Mouse (Mus musculus): Measurements from ENCODE around the gene Dusp15.

Dusp15 gene

DNA sequence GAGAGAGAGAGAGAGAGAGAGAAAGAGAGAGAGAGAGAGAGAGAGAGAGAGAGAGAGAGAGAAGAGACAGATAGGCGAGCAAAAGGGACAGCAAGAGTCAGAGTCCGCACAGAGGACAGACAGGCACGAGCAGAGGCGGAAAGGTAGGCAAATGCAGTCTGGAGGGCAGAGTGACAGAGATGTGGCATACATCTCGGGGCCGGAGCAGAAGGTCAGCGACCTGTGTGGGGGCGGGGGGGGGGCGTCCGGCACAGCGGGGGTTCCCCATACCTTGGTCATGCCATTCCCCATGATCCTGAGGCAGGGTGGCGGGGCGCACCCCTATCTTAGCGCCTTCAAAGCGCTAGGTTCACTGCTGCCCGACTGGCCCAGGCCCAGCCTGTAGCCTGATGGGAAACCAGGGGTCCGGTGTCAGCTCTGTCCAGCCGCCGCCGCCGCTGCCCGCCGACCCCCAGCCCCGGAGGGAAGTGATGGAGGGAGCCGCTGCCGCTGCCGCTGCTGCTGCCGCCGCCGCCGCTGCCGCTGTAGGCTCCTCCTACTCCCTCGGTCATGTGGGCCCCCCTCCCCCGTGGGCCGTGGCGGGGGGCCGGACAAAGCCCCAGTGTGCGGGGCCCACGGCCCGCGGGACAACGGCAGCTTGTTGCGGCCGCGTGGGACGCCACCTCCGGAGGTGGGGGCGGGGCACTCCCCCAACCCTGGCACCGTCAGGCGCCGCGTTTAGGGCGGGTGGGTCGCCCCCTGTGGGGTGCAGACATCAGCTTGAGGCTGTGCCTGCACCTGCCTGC, at the start of gene Dusp15:
TSS of gene Dusp15 (minus strand) at position 634 of the 785 bp plus-strand sequence.
- no peak for DNase-seq (ENCODE audit: low read depth)

DNA sequence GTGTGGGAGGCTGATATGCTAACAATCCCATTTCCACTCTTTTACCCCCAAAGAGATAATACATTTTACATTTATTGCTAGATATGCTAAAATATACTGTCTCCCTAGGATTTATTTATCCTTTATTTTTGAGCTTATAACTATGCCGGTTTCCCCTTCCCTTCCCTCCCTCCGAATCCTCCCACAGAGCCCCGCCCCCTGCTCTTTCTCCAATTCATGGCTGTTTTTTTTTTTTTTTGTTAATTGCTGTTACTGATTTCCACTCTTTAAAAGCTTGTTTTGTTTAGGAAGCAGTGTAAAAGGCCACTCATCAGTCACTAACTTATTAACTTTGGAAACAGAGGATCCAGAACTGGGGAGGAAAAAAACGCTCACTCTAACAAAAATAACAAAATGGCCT, 45.5 kb upstream of the Dusp15 start:
- DNase-seq (ENCODE audit: low read depth): no peak

DNA sequence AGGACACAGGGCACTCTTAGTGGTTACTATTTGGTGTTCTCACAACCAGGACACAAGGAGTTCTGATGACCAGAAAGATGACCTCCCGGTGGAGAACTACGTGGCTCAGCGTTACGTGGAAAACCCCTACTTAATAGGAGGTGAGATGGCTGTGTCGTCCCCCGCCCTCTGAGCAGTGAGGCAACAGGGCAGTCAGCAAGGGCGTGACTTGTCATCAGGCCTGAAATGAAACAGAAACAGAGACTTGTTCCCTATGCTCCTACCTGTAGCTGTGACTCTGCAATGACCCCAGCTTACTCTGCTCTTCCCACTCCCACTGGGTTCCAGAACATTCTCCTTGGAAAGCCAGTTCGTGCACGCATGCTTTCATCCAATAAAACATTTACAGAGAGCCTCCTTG, 40.0 kb upstream of the Dusp15 start:
- DNase-seq (ENCODE audit: low read depth): no peak

DNA sequence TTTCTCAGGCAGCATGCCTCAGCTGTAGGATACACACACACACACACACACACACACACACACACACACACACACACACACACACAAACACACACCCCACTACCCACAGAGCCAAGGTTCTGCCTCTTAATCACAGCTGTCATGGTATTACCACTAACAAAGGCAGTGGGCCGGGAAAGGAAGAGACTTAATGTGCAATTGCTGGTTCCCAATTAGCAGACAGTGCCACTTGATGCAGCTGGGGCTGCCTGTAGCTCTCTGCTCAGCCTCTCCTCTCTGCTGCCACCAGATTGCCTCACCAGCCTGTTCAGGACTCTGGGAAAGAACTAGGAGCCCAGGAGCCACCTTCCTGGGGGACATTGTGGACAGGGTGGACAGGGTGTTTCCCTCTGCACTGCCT, 34.1 kb upstream of the Dusp15 start:
- DNase-seq (ENCODE audit: low read depth): no peak

DNA sequence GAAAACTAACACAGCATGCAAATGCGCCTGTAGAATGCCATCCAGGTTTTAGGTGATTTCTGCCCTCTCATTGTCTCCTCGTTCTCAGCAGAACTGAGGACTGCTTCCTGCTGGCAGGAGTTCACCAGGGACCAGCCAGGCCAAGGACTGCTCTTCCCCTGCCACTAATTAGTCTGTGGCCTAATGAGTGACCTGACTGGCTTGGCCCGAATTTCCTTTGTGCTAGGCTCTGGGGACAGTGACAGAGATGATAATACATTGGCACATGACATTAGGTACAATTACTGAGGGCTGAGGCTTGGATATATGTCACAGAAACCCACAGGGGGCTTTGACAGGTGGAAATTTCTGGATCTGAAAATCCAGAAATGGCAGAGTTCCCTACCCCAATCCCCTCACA, 25.5 kb upstream of the Dusp15 start:
- DNase-seq (ENCODE audit: low read depth): no peak

DNA sequence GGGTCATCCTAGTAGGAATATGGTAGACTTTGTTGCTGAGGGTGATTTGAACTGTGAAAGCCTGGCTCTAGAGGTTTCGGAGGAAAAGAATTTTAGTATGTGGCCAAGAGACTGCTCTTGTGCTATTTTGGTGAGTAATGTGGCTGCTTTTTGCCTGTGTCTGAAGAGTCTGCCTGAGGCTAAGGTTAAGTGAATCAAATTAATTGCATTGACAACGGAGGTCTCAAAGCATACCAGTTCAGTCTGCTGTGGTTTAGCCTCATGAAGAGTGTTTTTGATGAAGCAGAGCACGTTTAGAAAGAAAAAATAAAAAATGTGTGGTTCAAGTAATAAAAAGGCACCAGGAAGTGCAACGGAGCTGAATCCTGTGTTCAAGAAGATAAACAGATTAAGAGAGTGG, 14.1 kb upstream of the Dusp15 start:
- no peak for DNase-seq (ENCODE audit: low read depth)

DNA sequence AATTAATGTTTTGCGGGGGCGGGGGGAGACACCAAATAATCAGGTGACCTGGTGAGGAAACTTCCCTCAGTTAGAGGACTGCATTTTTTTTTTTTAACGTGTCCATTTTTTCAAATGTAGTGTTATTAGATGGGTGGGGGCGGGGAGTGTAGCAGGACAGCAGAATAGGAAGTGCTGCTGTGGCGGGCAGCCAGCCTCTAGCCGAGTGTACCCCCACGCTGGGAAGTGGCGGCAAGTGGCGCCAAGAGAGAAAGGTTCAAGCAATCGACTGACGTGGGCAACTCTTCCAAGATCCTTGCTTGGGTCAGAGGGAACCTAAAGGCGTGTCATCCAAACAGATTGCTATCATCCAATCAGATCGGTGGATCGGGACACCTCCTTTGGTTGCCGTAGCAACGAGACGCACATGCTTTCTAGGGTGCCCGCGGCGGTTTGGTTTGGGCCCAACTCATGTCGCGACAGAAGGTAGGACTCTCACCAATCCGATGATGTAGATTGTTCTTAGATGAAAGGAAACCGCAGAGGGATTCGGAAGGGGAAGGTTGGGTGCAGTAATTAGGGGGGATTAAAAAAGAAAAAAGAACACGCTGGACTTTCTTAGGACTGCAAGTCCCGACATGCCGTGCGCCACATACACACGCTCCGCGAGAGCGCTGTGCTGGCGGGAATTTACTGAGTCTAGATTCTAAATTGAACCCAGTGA, 10.7 kb upstream of the Dusp15 start, which contains the start of gene Ttll9:
TSS of gene Ttll9 (plus strand) at position 395 of the 703 bp plus-strand sequence.
- DNase-seq (ENCODE audit: low read depth): peak; percentile 79

DNA sequence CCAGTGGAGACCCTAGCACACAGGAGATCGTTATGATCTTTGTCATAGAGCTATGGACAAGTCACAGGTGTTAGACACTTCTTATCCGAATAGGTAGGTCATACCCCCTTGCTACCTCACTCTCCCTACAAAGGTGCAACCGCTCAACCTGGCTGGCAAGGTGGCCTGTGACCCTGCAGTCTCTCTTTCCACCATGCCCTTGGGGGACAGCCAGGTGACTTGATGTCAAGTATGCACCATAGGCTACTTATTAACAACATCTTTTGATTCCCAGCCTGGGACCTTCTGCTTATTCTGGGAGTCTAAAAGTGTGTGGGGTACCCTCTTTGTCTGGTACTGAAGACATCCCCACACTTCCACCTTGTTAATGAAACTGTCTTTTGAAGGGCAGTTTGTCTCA, 6.6 kb upstream of the Dusp15 start:
- no peak for DNase-seq (ENCODE audit: low read depth)

DNA sequence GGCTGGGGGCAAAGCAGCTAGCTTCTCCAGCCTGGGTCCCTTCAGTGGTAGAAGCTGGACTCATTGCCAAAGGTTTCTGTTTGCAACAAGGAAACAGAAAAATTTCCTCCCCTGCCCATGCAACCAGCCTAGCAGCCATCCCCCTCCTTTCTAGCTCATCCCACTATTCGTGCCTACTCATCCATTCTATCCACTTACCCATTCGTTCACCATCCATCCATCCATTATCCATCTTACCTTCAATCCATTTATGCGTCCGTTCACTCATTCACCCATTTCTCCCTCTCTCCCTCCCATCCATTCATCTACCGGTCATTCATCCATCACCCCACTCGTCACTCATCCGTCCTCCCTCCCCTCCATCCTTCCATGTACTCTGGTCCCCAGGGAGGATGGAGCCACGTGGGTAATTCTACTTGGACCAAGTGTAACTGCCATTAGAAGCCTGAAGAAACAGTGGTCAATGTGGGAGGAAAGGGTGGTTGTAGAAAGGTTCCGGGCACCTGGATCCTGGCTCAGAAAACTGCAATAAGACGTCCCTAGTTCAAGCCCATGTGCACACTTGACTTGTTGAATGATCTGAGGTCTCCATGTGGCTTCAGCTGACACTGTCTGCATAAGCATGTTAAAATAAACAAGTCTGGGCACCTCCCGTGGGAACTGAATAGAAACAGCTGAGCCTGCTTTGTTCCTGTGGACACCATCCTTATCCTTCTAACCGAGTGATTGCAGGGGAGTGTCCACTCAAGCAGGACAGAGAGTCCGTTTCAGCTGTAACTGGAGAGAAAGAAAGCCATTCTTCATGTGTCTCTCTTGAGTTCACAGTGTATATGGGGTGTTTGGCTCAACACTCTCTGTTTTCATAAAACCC, 587 bp upstream of the Dusp15 start:
- no peak for DNase-seq (ENCODE audit: low read depth)

DNA sequence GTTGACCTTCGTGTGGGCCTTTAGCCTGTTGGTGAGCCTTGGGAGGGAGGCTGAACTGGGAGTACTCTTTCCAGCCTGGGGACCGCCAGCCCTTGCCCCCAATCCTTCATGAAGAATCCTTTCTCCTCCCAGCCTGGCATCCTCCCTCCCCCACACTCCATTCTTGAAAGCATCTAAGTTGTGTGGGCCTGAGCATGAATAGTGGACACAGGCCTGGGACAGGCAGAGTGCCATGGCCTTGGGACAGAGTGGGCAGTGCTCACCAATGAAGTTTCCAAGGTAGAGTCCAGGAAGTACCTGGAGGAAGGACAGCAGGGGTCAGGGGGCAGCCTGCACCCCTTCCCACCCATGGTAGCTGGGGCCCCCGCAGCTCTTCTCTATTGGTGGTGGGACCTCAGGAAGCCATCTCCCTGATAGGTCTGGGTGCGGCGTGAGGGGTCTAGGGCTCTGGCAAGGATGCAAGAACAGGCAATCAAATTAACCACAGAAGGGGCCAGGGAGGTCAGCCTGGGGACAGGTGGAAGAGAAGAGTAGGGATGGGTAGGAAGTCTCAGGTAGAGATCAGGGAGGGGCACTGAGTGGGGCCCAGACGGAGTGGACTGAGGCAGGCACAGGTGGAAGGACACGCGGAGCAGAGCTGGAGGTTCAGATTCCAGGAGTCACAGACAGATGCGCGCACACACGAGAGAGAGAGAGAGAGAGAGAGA, 987 bp downstream of the Dusp15 start:
- no peak for DNase-seq (ENCODE audit: low read depth)

DNA sequence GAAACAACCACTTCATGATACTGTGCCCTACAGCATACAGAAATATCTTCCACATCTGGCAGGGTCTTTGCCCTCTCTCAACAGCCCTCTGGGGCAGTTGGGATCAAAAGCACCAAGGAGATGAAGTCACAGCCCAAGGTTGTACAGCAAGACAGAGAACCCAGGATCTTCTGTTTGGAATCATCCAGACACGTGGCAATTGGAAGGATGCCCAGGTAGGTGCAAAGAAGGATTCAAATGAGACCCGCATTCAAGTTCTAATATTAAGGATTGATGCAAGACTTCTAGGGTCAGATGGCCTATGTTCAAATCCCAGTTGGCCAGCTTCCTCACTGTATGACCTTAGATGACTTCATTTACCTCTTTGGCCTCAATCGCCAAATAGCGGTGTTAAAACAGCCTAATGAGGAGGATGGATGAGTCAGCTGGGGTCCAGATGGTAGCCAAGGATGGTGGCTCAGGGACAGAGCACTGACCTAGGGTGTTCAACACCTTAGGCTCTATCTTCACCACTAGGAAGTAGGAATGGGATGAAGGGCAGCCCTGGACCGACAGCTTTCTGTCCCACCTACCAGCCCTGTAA, 3.0 kb downstream of the Dusp15 start:
- no peak for DNase-seq (ENCODE audit: low read depth)

DNA sequence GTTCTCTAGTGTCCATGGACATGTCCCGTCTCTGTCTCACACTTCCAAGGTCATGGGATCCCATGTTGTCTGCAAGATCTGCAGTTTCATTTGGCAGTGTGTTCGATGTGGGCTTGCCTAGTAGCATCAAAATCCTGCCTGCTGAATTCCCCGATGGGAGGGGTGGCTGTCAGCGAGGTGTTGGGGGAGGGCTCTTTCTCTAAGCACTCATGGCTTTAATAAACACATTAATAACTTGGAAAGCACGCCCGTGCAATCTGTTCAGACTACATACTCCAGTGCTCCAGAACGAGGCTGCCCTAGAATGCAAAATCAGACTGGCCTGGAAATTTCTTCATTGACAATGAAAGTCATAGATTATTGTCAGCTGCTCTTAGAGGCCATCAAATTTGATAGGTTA, 4.4 kb downstream of the Dusp15 start:
- DNase-seq (ENCODE audit: low read depth): no peak

DNA sequence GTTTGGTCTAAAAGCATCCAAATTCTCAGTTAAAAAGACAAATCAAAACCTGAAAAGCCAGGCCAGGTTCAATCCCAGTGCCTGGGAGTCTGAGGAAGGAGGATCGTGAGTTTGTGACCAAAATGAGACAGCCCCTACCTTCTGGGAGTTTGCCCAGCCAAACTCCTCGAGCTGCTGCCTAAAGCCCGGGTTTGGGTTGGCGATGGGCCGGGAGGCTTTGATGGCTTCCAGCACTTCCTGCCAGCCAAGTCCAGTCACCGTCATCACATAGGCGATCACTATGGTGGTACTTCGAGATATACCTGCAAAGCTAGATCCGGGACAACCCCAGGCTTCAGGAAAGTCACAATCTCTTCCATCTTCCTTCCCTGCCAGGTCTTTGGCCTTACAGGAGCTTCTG, 7.5 kb downstream of the Dusp15 start:
- no peak for DNase-seq (ENCODE audit: low read depth)

DNA sequence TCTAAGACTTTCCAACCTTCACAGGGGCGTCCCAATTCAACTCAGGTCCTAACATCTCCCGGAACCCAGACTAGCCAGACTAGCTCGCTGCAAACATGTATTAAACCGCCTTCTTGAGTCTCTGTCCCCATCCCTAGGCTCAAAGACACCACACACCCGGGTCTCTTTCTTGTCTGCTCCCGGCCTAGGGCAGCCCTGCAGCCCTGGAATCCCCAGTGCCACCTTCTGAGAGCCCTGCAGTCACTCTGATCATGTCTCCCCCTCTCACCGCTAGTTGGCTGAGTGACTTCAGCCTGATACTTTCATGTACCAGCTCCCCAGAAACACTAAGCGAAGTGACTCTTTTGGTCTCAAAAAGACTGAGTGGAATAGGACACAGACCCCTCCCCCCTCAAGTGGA, 7.9 kb downstream of the Dusp15 start:
- no peak for DNase-seq (ENCODE audit: low read depth)

DNA sequence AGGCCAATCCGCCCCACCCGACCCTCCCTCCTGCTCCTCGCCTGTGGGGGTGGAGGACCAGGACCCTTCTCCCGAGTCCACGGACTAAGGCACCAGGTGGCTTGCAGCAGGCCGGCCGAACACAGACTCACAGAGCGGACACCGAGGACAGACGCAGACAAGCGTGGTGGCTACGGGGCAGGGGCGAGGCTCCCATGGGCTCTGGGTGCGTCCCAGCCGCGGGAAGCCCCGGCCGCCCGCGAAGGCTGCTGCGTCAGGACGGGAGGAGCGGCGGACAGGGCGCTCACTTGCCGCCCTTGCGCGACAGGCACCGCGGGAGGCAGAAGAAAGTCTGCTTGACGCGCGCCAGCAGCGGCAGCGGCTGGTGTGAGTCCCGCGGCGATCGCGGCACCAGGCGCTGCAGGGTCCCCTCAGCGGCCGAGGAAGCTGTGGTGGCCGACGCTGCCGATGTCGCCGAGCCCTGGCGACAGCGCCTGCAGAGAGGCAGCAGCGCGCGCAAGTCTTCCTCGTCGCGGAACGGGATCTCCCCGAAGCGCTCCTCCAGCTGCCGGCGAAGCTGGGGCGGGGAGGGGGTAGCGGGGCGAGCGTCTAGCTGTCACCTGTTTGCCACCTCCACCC, 8.5 kb downstream of the Dusp15 start:
- DNase-seq (ENCODE audit: low read depth): no peak

DNA sequence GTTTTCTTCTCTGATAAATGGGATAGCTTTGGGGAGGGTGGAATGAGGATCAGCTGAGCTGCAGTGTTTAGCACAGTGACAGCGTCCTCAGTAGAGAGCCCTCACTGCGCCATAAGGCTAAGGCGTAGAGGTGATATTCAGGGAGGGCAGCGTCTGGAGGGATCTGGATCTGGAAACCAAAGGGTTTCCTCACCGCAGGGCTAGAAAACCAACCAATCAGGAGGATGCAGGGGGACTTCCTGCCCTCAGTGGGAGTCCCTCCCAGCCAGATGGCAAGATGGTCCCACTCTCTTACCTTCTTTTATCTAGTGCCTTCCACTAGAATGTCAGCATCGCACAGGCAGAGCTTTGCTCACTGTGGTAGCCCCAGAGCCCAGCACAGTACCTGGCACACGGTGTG, 9.7 kb downstream of the Dusp15 start:
- DNase-seq (ENCODE audit: low read depth): no peak

DNA sequence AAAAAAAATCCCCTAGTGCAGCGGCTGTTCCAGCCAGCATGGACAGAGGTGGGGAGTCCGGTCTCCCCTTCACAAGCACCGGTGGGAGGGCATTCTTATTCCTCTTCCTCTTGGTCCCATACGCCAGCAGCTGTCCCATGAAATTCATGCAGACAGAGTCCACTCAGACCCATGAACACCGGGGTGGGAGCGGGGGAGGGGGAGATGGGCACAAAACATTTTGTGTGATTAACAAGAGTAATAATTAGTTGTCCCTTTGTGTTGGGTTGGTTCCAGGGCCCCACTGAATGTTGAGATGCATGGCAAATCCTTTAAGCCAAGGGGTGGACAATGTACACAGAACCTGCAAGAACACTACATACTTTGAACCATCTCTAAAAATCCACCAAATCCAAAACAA, 10.4 kb downstream of the Dusp15 start:
- no peak for DNase-seq (ENCODE audit: low read depth)

DNA sequence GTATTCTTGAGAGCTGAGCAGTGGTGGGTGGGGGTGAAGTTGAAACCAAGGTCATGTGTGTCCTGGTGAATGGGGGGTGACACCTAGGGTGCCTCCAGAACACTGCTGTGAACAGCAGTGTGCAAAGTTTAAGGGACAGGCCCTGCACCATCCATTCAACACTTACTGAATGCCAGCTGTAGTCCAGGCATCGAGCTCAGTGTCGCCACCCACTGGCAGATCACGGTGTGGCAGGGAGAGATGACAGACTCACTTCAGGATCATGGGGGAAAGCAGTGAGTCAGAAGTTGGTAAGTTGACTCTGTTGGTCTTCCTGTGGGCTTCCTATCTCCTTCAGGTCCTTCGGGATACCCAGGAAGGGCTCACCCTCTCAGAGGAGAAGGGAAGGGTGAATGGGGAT, 11.7 kb downstream of the Dusp15 start:
- DNase-seq (ENCODE audit: low read depth): no peak

DNA sequence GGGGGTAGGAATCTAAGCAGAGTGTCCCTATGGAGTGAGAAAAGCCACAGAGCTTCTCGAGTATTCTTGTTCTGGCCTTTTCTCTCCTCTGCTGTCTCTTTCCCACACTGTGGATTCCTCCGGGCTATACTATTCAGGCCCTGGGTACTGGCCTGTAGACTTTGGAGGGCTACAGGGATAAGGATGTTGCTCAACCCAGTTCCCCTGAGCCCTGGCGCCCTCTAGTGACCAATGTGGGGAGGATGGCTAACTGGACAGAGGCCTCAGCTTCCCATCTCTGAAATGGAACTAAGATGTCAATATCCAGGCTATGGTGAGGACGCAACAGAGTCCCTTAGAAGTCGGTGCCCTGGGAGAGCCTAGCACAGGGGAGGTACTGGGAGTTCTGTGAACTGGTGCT, 17.9 kb downstream of the Dusp15 start:
- peak; percentile 53 for DNase-seq (ENCODE audit: low read depth)

DNA sequence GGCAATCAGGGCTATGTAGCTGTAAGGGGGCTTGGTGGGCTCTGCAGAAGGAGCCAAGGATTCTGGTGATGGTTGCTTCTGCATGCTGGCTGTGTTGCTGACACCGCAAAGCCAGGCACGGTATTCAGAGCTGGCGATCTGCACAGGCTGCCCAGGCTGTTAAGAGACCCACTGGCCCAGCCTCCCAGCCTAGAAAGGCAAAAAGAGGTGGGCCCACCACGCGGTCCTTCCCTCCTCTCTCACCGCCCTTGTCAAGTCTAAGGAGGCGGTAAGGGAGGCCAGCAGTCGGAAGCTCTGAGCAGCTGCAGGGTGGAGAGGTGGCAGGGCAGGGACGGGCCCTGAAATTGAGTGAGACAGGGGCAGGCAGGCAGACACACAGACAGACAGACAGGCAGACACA, 18.4 kb downstream of the Dusp15 start, which contains the start of gene Foxs1:
TSS of gene Foxs1 (minus strand) at position 161 of the 400 bp plus-strand sequence.
- peak; percentile 57 for DNase-seq (ENCODE audit: low read depth)

Data from fibroblast of lung, adult 2 months (primary cell).